Mouse (Mus musculus) left cerebral cortex, postnatal 36 days (tissue): ENCODE data around the gene Cyp3a44. TPM values are rescaled to one million over a fixed set of nuclear protein-coding genes. Genes with fewer than 3 reads are reported as not detected.
"Not testable (repeated sequence)": the region's sequence is repeated elsewhere in the genome, so short reads cannot be mapped to it uniquely, and the experiment has no call there.

Experiments used
- DNase-seq, 2 experiments: peaks; one replicate each; pipeline ENCODE4 v3.0.0; 2021 to 2022; ENCODE audit warnings: low spot score in 2 of 2, mixed read lengths in 1 of 2
- intact Hi-C: fragments of 180-260 bp; cut with DNase I; formaldehyde crosslinking; loops from one replicate; pipeline ENCODE4 v1.15.1; 2025
- total RNA-seq, 2 experiments: library from RNA; stranded (reverse); gene quantifications; 2 replicates each; pipeline ENCODE4 v1.2.3; 2021

Gene Cyp3a44
- total RNA-seq, result not detected

DNA sequence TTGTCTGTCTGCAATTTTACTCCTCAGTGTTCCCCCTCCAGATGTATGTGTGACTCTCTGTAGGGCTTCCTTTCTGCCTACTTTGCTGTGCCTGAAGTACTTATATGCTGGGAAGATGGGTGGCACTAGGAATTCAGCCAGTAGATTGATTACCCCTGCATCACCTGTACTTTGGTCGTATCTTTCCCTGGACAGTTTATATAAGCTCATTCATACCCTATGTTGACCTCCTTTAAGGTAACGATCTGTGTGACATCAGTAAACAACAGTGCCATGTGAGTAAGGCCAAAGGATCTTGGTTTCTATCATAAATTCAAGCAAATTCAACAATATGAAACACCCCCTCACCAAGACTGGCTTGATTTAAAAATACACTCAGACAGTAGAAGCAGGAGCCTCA is at the start of gene Cyp3a44:
TSS of gene Cyp3a44 (minus strand) at position 79 of the 400 bp plus-strand sequence.
- intact Hi-C loops, DNase-seq: not testable (repeated sequence)

DNA sequence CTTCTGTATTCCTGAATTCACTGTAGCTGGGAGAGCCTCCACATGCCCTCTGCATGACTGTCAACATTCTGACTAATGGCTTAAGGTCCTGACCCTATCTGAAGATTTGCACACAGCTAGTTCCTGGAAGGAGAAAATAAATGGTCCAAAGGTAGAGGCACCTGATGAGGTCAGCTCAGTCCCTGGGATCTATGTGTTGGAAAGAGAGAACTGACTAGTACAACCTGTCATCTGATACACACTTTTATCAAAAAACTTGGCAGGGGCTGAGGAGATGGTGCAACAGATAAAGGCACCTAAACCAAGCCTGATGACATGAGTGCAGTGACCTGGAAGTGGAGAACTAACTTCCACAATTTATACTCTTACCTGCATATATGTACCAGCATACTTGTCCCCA is 5.4 kb downstream of the Cyp3a44 start:
- intact Hi-C loops, result not testable (repeated sequence)

GRCm38 (mm10) chr5:145793232-145793631 is 12.4 kb downstream of the Cyp3a44 start:
- intact Hi-C loops, result loop anchor here (5.0 kb wide), 1 partner anchor 156 kb away; no protein-coding TSS in a partner anchor
- DNase-seq, result not testable (repeated sequence)

More for the DNA sequence above, 5.4 kb downstream of the Cyp3a44 start:
- not testable (repeated sequence) for DNase-seq

DNA sequence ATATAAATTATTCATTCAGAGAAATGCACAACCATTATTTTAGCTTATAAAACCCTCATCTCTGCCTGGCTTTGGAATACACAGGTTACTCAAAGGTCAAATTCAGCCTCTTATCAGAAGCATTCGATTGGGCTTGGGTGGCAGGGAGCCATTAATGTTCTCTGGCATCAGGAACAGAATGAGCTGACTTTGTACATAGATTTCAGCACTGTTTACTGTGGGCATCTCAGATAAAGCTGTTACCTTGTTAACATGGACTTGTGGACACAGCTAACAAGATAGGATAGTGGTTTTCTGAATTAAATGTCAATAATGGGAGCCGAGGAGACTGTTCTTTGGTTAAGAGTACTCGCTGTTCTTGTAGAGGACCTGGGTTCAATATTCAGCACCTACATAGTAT is 68.2 kb downstream of the Cyp3a44 start:
- intact Hi-C loops, result not testable (repeated sequence)

More for the DNA sequence above, 68.2 kb downstream of the Cyp3a44 start:
- DNase-seq, result not testable (repeated sequence)

Other genes starting within 250 kb of the Cyp3a44 start
- not detected for gene Cyp3a41b, start 221.1 kb downstream of the Cyp3a44 start, total RNA-seq
- not detected for gene Cyp3a41a, start 85.7 kb downstream of the Cyp3a44 start, total RNA-seq
- not detected for gene Cyp3a11, start 74.1 kb upstream of the Cyp3a44 start, total RNA-seq
- not detected for gene Cyp3a25, start 203.7 kb upstream of the Cyp3a44 start, total RNA-seq